Mouse (Mus musculus): Measurements from ENCODE around the gene Fbxw7. TPM values are rescaled to one million over a fixed set of nuclear protein-coding genes. Genes with fewer than 3 reads are reported as not detected.

Fbxw7 gene
- polyA plus RNA-seq, 1 experiment from 2014 or later = 7.8 TPM

DNA sequence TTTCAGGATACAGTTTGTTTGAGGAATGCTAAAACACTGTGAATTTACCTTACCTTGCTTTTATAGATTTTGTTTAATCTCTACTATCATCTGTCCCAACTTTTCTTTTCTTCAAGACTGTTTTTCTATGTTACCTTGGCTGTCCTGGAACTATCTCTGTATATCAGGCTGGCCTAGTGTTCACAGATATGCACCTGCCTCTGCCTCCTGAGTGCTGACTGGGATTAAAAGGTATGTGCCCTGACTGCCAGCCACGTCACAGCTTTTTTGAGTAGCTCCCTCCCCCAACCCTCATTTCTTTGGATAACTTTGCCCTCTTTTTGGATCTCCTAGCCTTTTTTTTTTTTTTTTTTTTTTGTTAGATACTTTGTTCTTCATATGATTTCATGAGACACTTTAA is 1.9 kb downstream of the Fbxw7 start:
- H3K4me3 ChIP-seq (ENCODE audit: low read length) = no peak overlapping the region
- no peak overlapping the region for H3K27ac ChIP-seq (ENCODE audit: low read length)
- H3K4me1 ChIP-seq (ENCODE audit: control insufficient read depth, insufficient read depth, low read length) = peaks cover 9% of the 10 kb centered on the region; the same call in 1 of the 2 replicates
- H3K36me3 ChIP-seq (ENCODE audit: control insufficient read depth, insufficient read depth, low read length) = no peaks in the 10 kb centered on the region
- H3K4me2 ChIP-seq (ENCODE audit: low read depth, low read length) = no peak overlapping the region
- no peak for ATAC-seq
- no peak overlapping the region for H3K9ac ChIP-seq (ENCODE audit: low read depth, low read length)
- 72% methylated on average over 1 of the region's 1 CpGs for WGBS
- H3K27me3 ChIP-seq (replicated peaks; ENCODE audit: control insufficient read depth, insufficient read depth, low read length) = no peaks in the 10 kb centered on the region
- H3K9me3 ChIP-seq (ENCODE audit: control insufficient read depth, low read length) = no peaks in the 10 kb centered on the region

DNA sequence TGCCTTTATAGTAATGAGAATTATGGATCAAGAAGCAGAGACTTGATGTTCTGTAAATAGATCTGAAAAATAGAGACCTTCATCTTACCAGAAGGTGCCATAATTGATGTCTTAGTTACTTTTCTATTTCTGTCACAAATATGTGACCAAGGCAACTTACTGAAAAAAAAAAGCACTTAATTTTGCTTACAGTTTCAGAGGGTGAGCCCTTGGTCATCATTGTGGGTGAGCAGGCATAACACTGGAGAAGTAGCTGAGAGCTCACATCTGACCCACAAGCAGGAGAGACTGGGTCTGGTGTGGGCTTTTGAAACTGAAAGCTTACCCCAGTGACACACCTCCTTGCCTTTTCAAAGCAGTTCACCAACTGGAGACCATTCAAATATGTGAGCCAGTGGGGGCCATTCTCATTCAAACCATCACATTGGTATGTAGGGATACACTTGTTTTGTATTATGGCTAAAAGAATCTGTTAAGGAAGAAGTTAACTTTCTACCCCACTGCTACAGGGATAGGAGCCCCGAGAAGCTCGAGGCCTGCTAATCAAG is 5.7 kb downstream of the Fbxw7 start:
- no peaks in the 10 kb centered on the region for H3K27me3 ChIP-seq (replicated peaks; ENCODE audit: control insufficient read depth, insufficient read depth, low read length)
- no peak for ATAC-seq
- WGBS = 79% methylated on average over 2 of the region's 2 CpGs

DNA sequence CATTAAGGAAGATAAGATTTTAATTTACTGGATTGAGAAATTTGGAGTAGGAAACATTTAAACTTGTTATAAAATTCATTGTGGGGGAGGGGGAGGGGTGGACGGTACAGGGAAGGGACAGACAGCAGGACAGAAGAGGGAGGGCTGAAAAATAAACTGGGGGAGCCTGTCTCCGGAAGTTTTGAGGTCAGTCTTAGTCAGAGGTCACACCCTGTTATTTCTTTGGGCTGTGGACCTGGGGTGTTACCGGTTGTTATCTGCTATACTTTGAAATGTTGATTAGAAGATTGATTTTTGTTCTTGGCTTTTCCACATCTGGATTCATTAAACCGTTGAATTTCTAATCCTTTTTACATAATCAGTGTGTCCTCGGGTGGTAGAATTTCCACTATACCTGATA is 10.9 kb downstream of the Fbxw7 start:
- Histone ChIP-seq H3K27me3 (replicated peaks; ENCODE audit: control insufficient read depth, insufficient read depth, low read length) (no peaks in the 10 kb centered on the region), H3K27ac (ENCODE audit: low read length) (no peak overlapping the region), H3K4me2 (ENCODE audit: low read depth, low read length) (no peak overlapping the region), H3K9me3 (ENCODE audit: control insufficient read depth, low read length) (no peaks in the 10 kb centered on the region), H3K36me3 (ENCODE audit: control insufficient read depth, insufficient read depth, low read length) (no peaks in the 10 kb centered on the region), H3K4me1 (ENCODE audit: control insufficient read depth, insufficient read depth, low read length) (0 out of 2 replicates have a peak, but pooled peaks cover 3% of the 10 kb centered on the region), H3K4me3 (ENCODE audit: low read length) (no peak overlapping the region), H3K9ac (ENCODE audit: low read depth, low read length) (no peak overlapping the region)
- 45% methylated on average over 5 of the region's 5 CpGs for WGBS
- no peak for ATAC-seq

More for the DNA sequence above, 5.7 kb downstream of the Fbxw7 start:
- Histone ChIP-seq H3K4me2 (ENCODE audit: low read depth, low read length) (no peak overlapping the region), H3K4me1 (ENCODE audit: control insufficient read depth, insufficient read depth, low read length) (peaks cover 5% of the 10 kb centered on the region; the same call in 1 of the 2 replicates), H3K9ac (ENCODE audit: low read depth, low read length) (no peak overlapping the region), H3K9me3 (ENCODE audit: control insufficient read depth, low read length) (no peaks in the 10 kb centered on the region), H3K4me3 (ENCODE audit: low read length) (no peak overlapping the region), H3K27ac (ENCODE audit: low read length) (no peak overlapping the region), H3K36me3 (ENCODE audit: control insufficient read depth, insufficient read depth, low read length) (no peaks in the 10 kb centered on the region)

DNA sequence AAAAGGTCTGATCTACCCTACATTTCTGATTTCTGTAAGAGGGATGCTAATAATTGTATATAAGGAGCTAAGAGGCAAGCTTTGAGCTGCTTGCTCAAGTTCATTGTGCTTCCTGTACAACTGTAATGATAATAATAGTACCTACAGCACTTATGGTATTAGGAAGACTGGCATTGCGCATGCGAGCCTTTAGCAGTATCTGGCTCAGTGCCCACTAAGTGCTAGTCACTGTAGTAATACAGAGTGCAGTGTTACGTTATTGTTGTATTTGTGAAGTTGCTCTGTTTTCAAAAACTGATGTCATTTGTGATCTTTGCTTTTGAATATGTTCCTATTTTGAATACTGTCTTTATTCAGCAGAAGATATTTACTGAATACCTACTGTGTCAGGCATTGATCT is 11.3 kb downstream of the Fbxw7 start:
- no peak overlapping the region for H3K9ac ChIP-seq (ENCODE audit: low read depth, low read length)
- H3K27me3 ChIP-seq (replicated peaks; ENCODE audit: control insufficient read depth, insufficient read depth, low read length) = no peaks in the 10 kb centered on the region
- H3K36me3 ChIP-seq (ENCODE audit: control insufficient read depth, insufficient read depth, low read length) = no peaks in the 10 kb centered on the region
- no peak overlapping the region for H3K4me2 ChIP-seq (ENCODE audit: low read depth, low read length)
- 83% methylated on average over 3 of the region's 3 CpGs for WGBS
- H3K9me3 ChIP-seq (ENCODE audit: control insufficient read depth, low read length) = no peaks in the 10 kb centered on the region
- no peak overlapping the region for H3K4me3 ChIP-seq (ENCODE audit: low read length)
- peak; percentile 53; the same call in 1 of the 2 replicates for ATAC-seq
- no peak overlapping the region for H3K27ac ChIP-seq (ENCODE audit: low read length)
- H3K4me1 ChIP-seq (ENCODE audit: control insufficient read depth, insufficient read depth, low read length) = 0 out of 2 replicates have a peak, but pooled peaks cover 3% of the 10 kb centered on the region

DNA sequence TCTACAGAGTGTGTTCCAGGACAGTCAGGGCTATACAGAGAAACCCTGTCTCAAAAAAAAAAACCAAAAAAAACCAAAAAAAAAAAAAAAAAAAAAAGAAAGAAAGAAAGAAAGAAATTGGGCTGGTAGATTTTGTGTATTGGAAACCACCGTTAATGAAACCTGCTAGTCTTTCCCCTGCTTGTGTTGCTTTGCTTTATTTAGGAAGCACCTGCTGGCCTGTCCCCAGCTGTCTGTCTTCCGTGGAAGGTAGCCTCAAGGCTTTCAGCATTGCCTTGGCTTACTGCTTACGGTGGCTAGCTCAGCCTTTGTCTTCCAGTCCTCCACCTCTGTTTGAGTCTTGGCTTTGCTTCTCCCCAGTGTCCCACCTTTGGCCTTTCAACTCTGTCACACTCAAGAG is 11.9 kb downstream of the Fbxw7 start:
- Histone ChIP-seq H3K4me1 (ENCODE audit: control insufficient read depth, insufficient read depth, low read length) (0 out of 2 replicates have a peak, but pooled peaks cover 3% of the 10 kb centered on the region), H3K4me2 (ENCODE audit: low read depth, low read length) (no peak overlapping the region), H3K4me3 (ENCODE audit: low read length) (no peak overlapping the region), H3K27me3 (replicated peaks; ENCODE audit: control insufficient read depth, insufficient read depth, low read length) (no peaks in the 10 kb centered on the region), H3K36me3 (ENCODE audit: control insufficient read depth, insufficient read depth, low read length) (no peaks in the 10 kb centered on the region), H3K27ac (ENCODE audit: low read length) (no peak overlapping the region), H3K9ac (ENCODE audit: low read depth, low read length) (no peak overlapping the region), H3K9me3 (ENCODE audit: control insufficient read depth, low read length) (no peaks in the 10 kb centered on the region)
- no peak for ATAC-seq
- WGBS = 87% methylated on average over 3 of the region's 3 CpGs

DNA sequence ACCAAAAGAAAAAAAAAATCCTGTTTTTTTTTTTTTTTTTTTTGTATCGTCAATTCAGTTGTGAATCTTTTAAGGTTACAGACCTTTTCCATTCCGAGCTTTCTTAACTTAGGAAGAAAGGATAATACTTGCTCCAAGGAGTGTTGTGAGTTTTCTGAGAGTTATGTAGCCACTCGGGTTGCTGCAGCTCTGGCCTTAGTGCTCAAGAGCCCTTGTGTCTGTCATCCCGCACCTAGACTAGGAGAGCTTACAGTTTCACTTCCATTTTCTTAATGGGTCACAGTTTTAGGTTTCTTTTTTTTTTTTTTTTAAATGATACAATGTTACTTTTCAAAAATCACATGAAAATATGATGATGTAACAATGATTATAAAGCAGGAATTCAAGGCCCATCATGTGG is 12.5 kb downstream of the Fbxw7 start:
- Histone ChIP-seq H3K9me3 (ENCODE audit: control insufficient read depth, low read length) (no peaks in the 10 kb centered on the region), H3K27me3 (replicated peaks; ENCODE audit: control insufficient read depth, insufficient read depth, low read length) (no peaks in the 10 kb centered on the region), H3K9ac (ENCODE audit: low read depth, low read length) (no peak overlapping the region), H3K36me3 (ENCODE audit: control insufficient read depth, insufficient read depth, low read length) (no peaks in the 10 kb centered on the region), H3K4me1 (ENCODE audit: control insufficient read depth, insufficient read depth, low read length) (0 out of 2 replicates have a peak, but pooled peaks cover 3% of the 10 kb centered on the region), H3K27ac (ENCODE audit: low read length) (no peak overlapping the region), H3K4me3 (ENCODE audit: low read length) (no peak overlapping the region), H3K4me2 (ENCODE audit: low read depth, low read length) (no peak overlapping the region)
- no peak for ATAC-seq
- 82% methylated on average over 4 of the region's 4 CpGs for WGBS

DNA sequence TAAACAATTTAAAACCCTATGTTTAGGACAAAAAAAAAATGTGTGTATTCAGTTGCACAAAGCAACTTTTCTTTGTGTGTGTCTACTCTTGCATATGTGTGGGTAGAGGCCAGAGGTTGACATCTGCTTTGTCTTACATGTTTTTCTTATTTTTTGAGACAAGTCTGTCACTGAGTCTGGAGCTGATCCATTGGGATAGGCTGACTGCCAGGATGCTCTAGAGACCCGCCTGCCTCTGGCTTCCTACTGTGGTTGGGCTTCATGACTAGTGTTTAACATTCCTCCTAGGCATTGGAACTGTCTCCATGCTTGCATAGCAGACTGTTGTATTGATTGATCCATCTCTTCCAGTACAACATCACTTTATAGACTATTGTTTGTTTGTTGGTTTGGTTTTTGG is 14.3 kb downstream of the Fbxw7 start:
- 86% methylated on average over 1 of the region's 1 CpGs for WGBS
- no peak overlapping the region for H3K9ac ChIP-seq (ENCODE audit: low read depth, low read length)
- ATAC-seq = no peak

DNA sequence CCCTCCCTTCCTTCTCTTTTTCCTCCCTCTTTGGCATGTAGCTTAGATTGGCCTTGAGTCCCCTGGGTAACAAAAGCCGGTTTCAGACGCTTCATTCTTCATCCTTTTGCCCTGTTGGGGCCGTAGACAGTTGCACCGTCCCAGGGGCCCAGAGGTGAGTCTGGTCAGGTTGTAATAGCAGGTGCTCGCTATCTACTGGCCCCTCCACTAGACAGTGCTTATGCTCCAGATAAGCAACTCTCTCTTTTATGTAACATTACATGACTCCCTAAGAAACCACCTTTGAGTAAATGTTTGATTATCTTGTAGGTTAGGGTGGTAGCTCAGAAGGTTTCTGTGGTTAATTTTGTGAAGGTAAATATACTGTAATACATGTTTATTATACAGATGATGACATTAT is 21.0 kb downstream of the Fbxw7 start:
- WGBS = 58% methylated on average over 5 of the region's 5 CpGs

More for the DNA sequence above, 14.3 kb downstream of the Fbxw7 start:
- Histone ChIP-seq H3K4me3 (ENCODE audit: low read length) (no peak overlapping the region), H3K36me3 (ENCODE audit: control insufficient read depth, insufficient read depth, low read length) (no peaks in the 10 kb centered on the region), H3K4me2 (ENCODE audit: low read depth, low read length) (no peak overlapping the region), H3K27me3 (replicated peaks; ENCODE audit: control insufficient read depth, insufficient read depth, low read length) (no peaks in the 10 kb centered on the region), H3K4me1 (ENCODE audit: control insufficient read depth, insufficient read depth, low read length) (0 out of 2 replicates have a peak, but pooled peaks cover 3% of the 10 kb centered on the region), H3K9me3 (ENCODE audit: control insufficient read depth, low read length) (no peaks in the 10 kb centered on the region), H3K27ac (ENCODE audit: low read length) (no peak overlapping the region)

DNA sequence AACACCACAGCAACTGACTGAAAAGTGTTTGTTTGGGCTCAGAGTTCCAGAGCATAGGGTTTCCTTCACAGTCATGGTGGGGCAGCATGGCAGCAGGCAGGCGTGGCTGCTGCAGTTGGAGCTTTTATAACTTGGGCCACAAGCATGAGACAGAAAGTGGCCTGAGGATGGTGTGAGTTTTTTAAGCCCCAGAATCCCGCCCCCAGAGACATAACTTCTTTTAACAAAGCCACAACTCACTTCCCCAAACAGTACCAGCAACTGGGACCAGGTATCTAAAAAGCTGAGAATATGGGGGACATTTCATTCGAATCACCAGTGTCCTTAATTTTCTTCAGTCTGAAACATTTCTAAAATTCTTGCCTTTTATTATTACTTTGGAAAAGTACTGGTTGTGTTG is 22.9 kb downstream of the Fbxw7 start:
- Histone ChIP-seq H3K27ac (ENCODE audit: low read length) (no peak overlapping the region), H3K9ac (ENCODE audit: low read depth, low read length) (no peak overlapping the region), H3K4me1 (ENCODE audit: control insufficient read depth, insufficient read depth, low read length) (0 out of 2 replicates have a peak, but pooled peaks cover 2% of the 10 kb centered on the region), H3K4me3 (ENCODE audit: low read length) (no peak overlapping the region), H3K27me3 (replicated peaks; ENCODE audit: control insufficient read depth, insufficient read depth, low read length) (no peaks in the 10 kb centered on the region), H3K4me2 (ENCODE audit: low read depth, low read length) (no peak overlapping the region), H3K36me3 (ENCODE audit: control insufficient read depth, insufficient read depth, low read length) (no peaks in the 10 kb centered on the region), H3K9me3 (ENCODE audit: control insufficient read depth, low read length) (no peaks in the 10 kb centered on the region)
- no peak for ATAC-seq
- 87% methylated on average over 3 of the region's 3 CpGs for WGBS

More for the DNA sequence above, 21.0 kb downstream of the Fbxw7 start:
- H3K9ac ChIP-seq (ENCODE audit: low read depth, low read length) = no peak overlapping the region
- H3K4me2 ChIP-seq (ENCODE audit: low read depth, low read length) = no peak overlapping the region
- H3K9me3 ChIP-seq (ENCODE audit: control insufficient read depth, low read length) = no peaks in the 10 kb centered on the region
- no peaks in the 10 kb centered on the region for H3K27me3 ChIP-seq (replicated peaks; ENCODE audit: control insufficient read depth, insufficient read depth, low read length)
- no peak for ATAC-seq
- H3K27ac ChIP-seq (ENCODE audit: low read length) = no peak overlapping the region
- H3K4me3 ChIP-seq (ENCODE audit: low read length) = no peak overlapping the region
- H3K4me1 ChIP-seq (ENCODE audit: control insufficient read depth, insufficient read depth, low read length) = 0 out of 2 replicates have a peak, but pooled peaks cover 2% of the 10 kb centered on the region
- no peaks in the 10 kb centered on the region for H3K36me3 ChIP-seq (ENCODE audit: control insufficient read depth, insufficient read depth, low read length)

DNA sequence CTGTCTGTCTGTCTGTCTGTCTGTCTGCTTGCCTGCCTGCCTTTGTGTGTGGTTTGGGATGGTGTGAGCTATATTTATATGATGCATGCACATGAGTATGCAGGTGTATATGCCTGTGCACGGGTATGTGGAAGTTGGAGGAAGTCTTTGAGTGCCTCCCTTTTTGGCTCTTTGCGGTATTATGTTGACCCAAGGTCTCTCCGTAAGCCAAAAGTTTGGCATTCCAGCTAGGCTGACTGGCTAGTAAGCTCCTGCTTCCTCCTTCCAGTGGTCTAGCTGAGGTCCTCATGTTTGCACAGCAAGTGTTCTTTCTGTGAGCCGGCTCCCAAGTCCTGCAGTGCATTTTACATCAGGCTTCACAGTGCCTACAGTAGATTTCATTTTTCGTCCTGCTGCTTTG is 24.4 kb downstream of the Fbxw7 start:
- H3K27ac ChIP-seq (ENCODE audit: low read length) = no peak overlapping the region
- H3K36me3 ChIP-seq (ENCODE audit: control insufficient read depth, insufficient read depth, low read length) = no peaks in the 10 kb centered on the region
- no peaks in the 10 kb centered on the region for H3K9me3 ChIP-seq (ENCODE audit: control insufficient read depth, low read length)
- H3K4me3 ChIP-seq (ENCODE audit: low read length) = no peak overlapping the region
- 75% methylated on average over 5 of the region's 5 CpGs for WGBS
- H3K4me2 ChIP-seq (ENCODE audit: low read depth, low read length) = no peak overlapping the region
- H3K9ac ChIP-seq (ENCODE audit: low read depth, low read length) = no peak overlapping the region
- 0 out of 2 replicates have a peak, but pooled peaks cover 2% of the 10 kb centered on the region for H3K4me1 ChIP-seq (ENCODE audit: control insufficient read depth, insufficient read depth, low read length)
- ATAC-seq = no peak
- H3K27me3 ChIP-seq (replicated peaks; ENCODE audit: control insufficient read depth, insufficient read depth, low read length) = no peaks in the 10 kb centered on the region
